23 mouse cellular contexts compared by ENCODE assay signal in genomic region chr9:65937566-65937965, GRCm38 (mm10). TPM values are rescaled to one million over a fixed set of nuclear protein-coding genes. Genes with fewer than 3 reads are reported as not detected.
A peak's percentile ranks its signal among the peaks of the same experiment; 100 is the strongest.
DNase-seq lines count a peak whose midpoint lies in the region; ATAC-seq and TF ChIP-seq lines count a peak whose summit lies in the region.
"Had no signal": no experiment of that assay in that cellular context is flagged by ENCODE, and none has a peak within 500 bp of the region (broad histone marks: within the 10 kb centered on the region; RNA-seq: fewer than 3 reads in every experiment).

No protein-coding gene starts in this region.

- TF ChIP-seq EP300 in CH12.LX (IDR thresholded peaks at IDR 0.05; ENCODE audit: low read length) = no peak
- no peak for TF ChIP-seq EP300 in MEL (IDR thresholded peaks at IDR 0.05; ENCODE audit: low read depth in 1 of 2, low read length in 2 of 2)

- H3K9ac ChIP-seq in CH12.LX (ENCODE audit: insufficient read depth, low read depth) (no peak overlapping the region), ES-E14 (ENCODE audit: insufficient read depth, low read depth, low read length, poor library complexity, severe bottlenecking) (no peak overlapping the region), MEL (ENCODE audit: control insufficient read depth, low read depth, low read length, poor library complexity, severe bottlenecking) (no peak overlapping the region)

- TF ChIP-seq CTCF in CH12.LX (conservative IDR thresholded peaks at IDR 0.05 in 1 of 2, IDR thresholded peaks at IDR 0.05 in 1 of 2; ENCODE audit: low read depth in 2 of 2, low read length in 2 of 2) = no peak
- TF ChIP-seq CTCF in MEL (IDR thresholded peaks at IDR 0.05 in 2 of 3, conservative IDR thresholded peaks at IDR 0.05 in 1 of 3; ENCODE audit: control insufficient read depth in 1 of 3, insufficient read depth in 1 of 3, low read depth in 2 of 3, low read length in 3 of 3, poor library complexity in 1 of 3, severe bottlenecking in 1 of 3) = no peak

- no peak overlapping the region for H3K4me3 ChIP-seq in CH12.LX (replicated peaks in 1 of 3; ENCODE audit: low read depth in 2 of 3, low read length in 2 of 3, poor library complexity in 1 of 3)
- H3K4me3 ChIP-seq in ES-E14 (ENCODE audit: insufficient read depth in 1 of 2, low read depth in 1 of 2, low read length in 2 of 2, poor library complexity in 1 of 2, severe bottlenecking in 1 of 2) = no peak overlapping the region
- no peak overlapping the region for H3K4me3 ChIP-seq in MEL (ENCODE audit: control insufficient read depth in 1 of 2, insufficient read depth in 1 of 2, low read depth in 2 of 2, low read length in 2 of 2)

- peaks cover 12% of the 10 kb centered on the region for H3K79me2 ChIP-seq in CH12.LX (replicated peaks; ENCODE audit: control insufficient read depth, extremely low read depth, insufficient read depth, poor library complexity, severe bottlenecking)
- no peaks in the 10 kb centered on the region; the same call in 1 of the 2 replicates for H3K79me2 ChIP-seq in MEL (ENCODE audit: control insufficient read depth, insufficient read depth, low read length, poor library complexity)

- H3K9me3 ChIP-seq in CH12.LX (replicated peaks; ENCODE audit: low read length) (no peaks in the 10 kb centered on the region), ES-E14 (ENCODE audit: control insufficient read depth, insufficient read depth, low read depth, low read length) (no peaks in the 10 kb centered on the region), MEL (replicated peaks; ENCODE audit: insufficient read depth, low read length) (no peaks in the 10 kb centered on the region)
- H3K9me3 ChIP-seq: G1E had no signal

- in situ Hi-C loops in CH12.LX (cut with MboI; ENCODE audit: low pct_ligation_motif_present, low pct_unique_long_range_greater_than_20kb, low sequenced_read_pairs) (no loop called here), ES-E14 (cut with MboI; ENCODE audit: low sequenced_read_pairs in 2 of 2, unreplicated experiment in 2 of 2) (no loop called here)

- TF ChIP-seq POLR2A in CH12.LX (IDR thresholded peaks at IDR 0.05; ENCODE audit: low read depth, low read length) (no peak), MEL (IDR thresholded peaks at IDR 0.05; ENCODE audit: control insufficient read depth in 1 of 2, insufficient read depth in 1 of 2, low read depth in 1 of 2, low read length in 2 of 2, poor library complexity in 1 of 2) (no peak)

- H3K27ac ChIP-seq in CH12.LX (ENCODE audit: insufficient read depth, low read depth) = no peak overlapping the region
- H3K27ac ChIP-seq in ES-E14 (ENCODE audit: insufficient read depth, low read depth, low read length, poor library complexity, severe bottlenecking) = no peak overlapping the region
- no peak overlapping the region for H3K27ac ChIP-seq in MEL (ENCODE audit: control insufficient read depth, low read depth, low read length)

- no peaks in the 10 kb centered on the region for H3K27me3 ChIP-seq in CH12.LX (replicated peaks)
- H3K27me3 ChIP-seq in MEL (ENCODE audit: control insufficient read depth in 1 of 2, insufficient read depth in 2 of 2, low read length in 2 of 2) = no peaks in the 10 kb centered on the region
- H3K27me3 ChIP-seq: Patski had no signal

- peaks cover 5 to 18% of the 10 kb centered on the region in 2 experiments for H3K36me3 ChIP-seq in CH12.LX (replicated peaks in 1 of 2; ENCODE audit: control insufficient read depth in 1 of 2, insufficient read depth in 1 of 2, low read length in 1 of 2)
- no peaks in the 10 kb centered on the region for H3K36me3 ChIP-seq in ES-E14 (ENCODE audit: control insufficient read depth, insufficient read depth, low read length, poor library complexity, severe bottlenecking)
- H3K36me3 ChIP-seq in MEL (ENCODE audit: control insufficient read depth in 1 of 2, insufficient read depth in 2 of 2, low read length in 2 of 2) = no peaks in the 10 kb centered on the region

- TF ChIP-seq RAD21 in CH12.LX (IDR thresholded peaks at IDR 0.05; ENCODE audit: low read depth, low read length) (no peak), MEL (IDR thresholded peaks at IDR 0.05; ENCODE audit: low read depth, low read length) (no peak)

- DNase-seq in CH12.LX (ENCODE audit: extremely low read depth) = no peak
- DNase-seq in ES-E14 (ENCODE audit: low read depth, low spot score) = no peak
- DNase-seq in MEL (ENCODE audit: low read depth, low spot score) = no peak
- DNase-seq in kidney, postnatal 14 days = no peak
- DNase-seq: adrenal gland, adult 2 months; adrenal gland, adult 8-10 months; adrenal gland, postnatal 10 days; adrenal gland, postnatal 14 days; adrenal gland, postnatal 25 days; adrenal gland, postnatal 36 days; B cell, adult 2 months; cerebellum, adult 11 months; cerebellum, adult 11-12 months; cerebellum, adult 18-20 months; cerebellum, adult 2 months; cerebellum, adult 8-10 months; cerebellum, adult 9-10 months; cerebellum, adult 9-11 months had no signal

- ATAC-seq in inflammation-experienced regulatory T-cells, adult 6 months = no peak
- ATAC-seq in CD4-positive, CD25-positive, alpha-beta regulatory T cell, adult 4 months = no peak
- ATAC-seq: activated CD4-positive, CD25-positive, alpha-beta regulatory T cell, adult 4 months; Patski had no signal

- dilution Hi-C loops in CH12.LX (cut with MboI; ENCODE audit: extremely low pct_ligation_motif_present, extremely low pct_unique_long_range_greater_than_20kb, low sequenced_read_pairs) = no loop called here

- H3K4me1 ChIP-seq in CH12.LX (ENCODE audit: control insufficient read depth in 1 of 2, insufficient read depth in 2 of 2) (no peaks in the 10 kb centered on the region), ES-E14 (ENCODE audit: control insufficient read depth in 2 of 2, insufficient read depth in 2 of 2, low read length in 2 of 2, poor library complexity in 1 of 2) (no peaks in the 10 kb centered on the region), MEL (ENCODE audit: control insufficient read depth in 1 of 2, insufficient read depth in 2 of 2, low read length in 2 of 2) (no peaks in the 10 kb centered on the region)

- H3K4me2 ChIP-seq in CH12.LX (ENCODE audit: insufficient read depth, low read depth, poor library complexity, severe bottlenecking) = no peak overlapping the region

TF ChIP-seq in CH12.LX, 34 proteins besides CTCF, POLR2A, EP300 and RAD21:
- peak; percentile 70 for TF ChIP-seq MAFK (IDR thresholded peaks at IDR 0.05; ENCODE audit: insufficient replicate concordance, low read length)
- no peak for TF ChIP-seq ELF1 (IDR thresholded peaks at IDR 0.05; ENCODE audit: low read depth, low read length)
- no peak for TF ChIP-seq TCF12 (IDR thresholded peaks at IDR 0.05; ENCODE audit: low read depth, low read length)

TF ChIP-seq in ES-E14, 5 proteins besides CTCF, POLR2A, EP300 and RAD21:
- TF ChIP-seq HCFC1 (IDR thresholded peaks at IDR 0.05; ENCODE audit: borderline replicate concordance, insufficient read depth, low read length) = no peak
- peak; percentile 71 for TF ChIP-seq MAFK (IDR thresholded peaks at IDR 0.05; ENCODE audit: insufficient read depth, low read depth, low read length)
- no peak for TF ChIP-seq CHD2 (IDR thresholded peaks at IDR 0.05; ENCODE audit: low read depth, low read length)
- no peak for TF ChIP-seq ZNF384 (IDR thresholded peaks at IDR 0.05; ENCODE audit: low read depth, low read length)
- TF ChIP-seq ZC3H11A (IDR thresholded peaks at IDR 0.05; ENCODE audit: borderline replicate concordance, low read depth, low read length) = no peak
TF ChIP-seq in ES-E14: peak in this region for 1.

TF ChIP-seq in MEL, 35 proteins besides CTCF, POLR2A, EP300 and RAD21:
- no peak for TF ChIP-seq ETS1 (IDR thresholded peaks at IDR 0.05; ENCODE audit: low read depth, low read length)
- TF ChIP-seq MAFK (IDR thresholded peaks at IDR 0.05; ENCODE audit: borderline replicate concordance, low read depth, low read length) = peak; percentile 51; the same call in 1 of the 2 replicates
- no peak for TF ChIP-seq NELFE (IDR thresholded peaks at IDR 0.05; ENCODE audit: low read depth, low read length)
- no peak for TF ChIP-seq USF2 (IDR thresholded peaks at IDR 0.05; ENCODE audit: borderline replicate concordance in 1 of 2, insufficient read depth in 1 of 2, low read depth in 1 of 2, low read length in 2 of 2)

RNA-seq across cellular contexts. Expression of gene Csnk1g1, which starts 28.8 kb away (rescaled TPM):
- total RNA-seq in CH12.LX (2012; rRNA removed) (14.4 and 16.0 TPM in 2 replicates), CH12.LX (2014; rRNA removed) (10.7 and 11.7 TPM in 2 replicates), ES-E14 (2012; rRNA removed) (23.5 and 25.4 TPM in 2 replicates), MEL (2012; rRNA removed) (5.1 and 6.9 TPM in 2 replicates)
- polyA plus RNA-seq in CH12.LX (2012; ENCODE audit: insufficient read length, low read depth) (12.3 and 13.8 TPM in 2 replicates), MEL (2012; ENCODE audit: insufficient read depth in 1 of 2, insufficient read length in 2 of 2, low read depth in 1 of 2, low replicate concordance in 2 of 2, missing spikeins in 1 of 2) (1 to 10 TPM in 1 of 2 experiments, not detected in 1; 7.7 TPM)
- polyA plus RNA-seq in inflammation-experienced regulatory T-cells, adult 6 months (2017; shearing (Covaris generic)) = 10 to 100 TPM; 34.6 to 59.6 (median 43.4) TPM
- 10 to 100 TPM; 37.5 to 47.8 TPM for polyA plus RNA-seq in CD4-positive, CD25-positive, alpha-beta regulatory T cell, adult 4 months (2017; shearing (Covaris generic))

RNA-seq across cellular contexts. Expression of gene Trip4, which starts 29.0 kb away (rescaled TPM):
- total RNA-seq in CH12.LX (2012; rRNA removed) (12.0 and 12.1 TPM in 2 replicates), CH12.LX (2014; rRNA removed) (14.4 and 14.8 TPM in 2 replicates), ES-E14 (2012; rRNA removed) (13.5 and 18.6 TPM in 2 replicates), MEL (2012; rRNA removed) (13.0 and 13.4 TPM in 2 replicates)
- polyA plus RNA-seq in CH12.LX (2012; ENCODE audit: insufficient read length, low read depth) (15.4 and 17.2 TPM in 2 replicates), MEL (2012; ENCODE audit: insufficient read depth in 1 of 2, insufficient read length in 2 of 2, low read depth in 1 of 2, low replicate concordance in 2 of 2, missing spikeins in 1 of 2) (10 to 100 TPM in 1 of 2 experiments, not detected in 1; 13.5 TPM)
- 10 to 100 TPM; 32.3 to 39.8 (median 35.4) TPM for polyA plus RNA-seq in inflammation-experienced regulatory T-cells, adult 6 months (2017; shearing (Covaris generic))
- polyA plus RNA-seq in CD4-positive, CD25-positive, alpha-beta regulatory T cell, adult 4 months (2017; shearing (Covaris generic)) = 10 to 100 TPM; 39.7 to 54.7 TPM

RNA-seq across cellular contexts. Expression of gene Pclaf, which starts 47.5 kb away (rescaled TPM):
- 177 and 257 TPM in 2 replicates for total RNA-seq in CH12.LX (2012; rRNA removed)
- 394 and 490 TPM in 2 replicates for total RNA-seq in CH12.LX (2014; rRNA removed)
- 183 and 229 TPM in 2 replicates for polyA plus RNA-seq in CH12.LX (2012; ENCODE audit: insufficient read length, low read depth)
- 33.7 and 36.7 TPM in 2 replicates for total RNA-seq in ES-E14 (2012; rRNA removed)
- 67.1 and 79.2 TPM in 2 replicates for total RNA-seq in MEL (2012; rRNA removed)
- 10 to 100 TPM in 1 of 2 experiments, not detected in 1; 99.0 TPM for polyA plus RNA-seq in MEL (2012; ENCODE audit: insufficient read depth in 1 of 2, insufficient read length in 2 of 2, low read depth in 1 of 2, low replicate concordance in 2 of 2, missing spikeins in 1 of 2)
- 100 to 1,000 TPM in 1 of 3 experiments, 10 to 100 TPM in 2; 17.1 to 222 (median 21.6) TPM for polyA plus RNA-seq in inflammation-experienced regulatory T-cells, adult 6 months (2017; shearing (Covaris generic))
- 10 to 100 TPM; 16.4 to 27.2 TPM for polyA plus RNA-seq in CD4-positive, CD25-positive, alpha-beta regulatory T cell, adult 4 months (2017; shearing (Covaris generic))

Comparison
In these comparisons a context has a peak if more than half of its experiments do, and no peak if none do; other contexts are left out.
1. Of the 35 proteins assayed by ChIP-seq in both MEL and CH12.LX: peak only in MEL: none; only in CH12.LX: none; in both: MAFK; in neither: 34.